Mouse (Mus musculus): Measurements from ENCODE around the gene Gm10271. TPM values are rescaled to one million over a fixed set of nuclear protein-coding genes. Genes with fewer than 3 reads are reported as not detected.
A peak's percentile ranks its signal among the peaks of the same experiment; 100 is the strongest.

Gene Gm10271
- not detected in 2 replicates for polyA plus RNA-seq (2014; fragmentation: Nextera tagmentation; extraction: Ambion mirVana)

DNA sequence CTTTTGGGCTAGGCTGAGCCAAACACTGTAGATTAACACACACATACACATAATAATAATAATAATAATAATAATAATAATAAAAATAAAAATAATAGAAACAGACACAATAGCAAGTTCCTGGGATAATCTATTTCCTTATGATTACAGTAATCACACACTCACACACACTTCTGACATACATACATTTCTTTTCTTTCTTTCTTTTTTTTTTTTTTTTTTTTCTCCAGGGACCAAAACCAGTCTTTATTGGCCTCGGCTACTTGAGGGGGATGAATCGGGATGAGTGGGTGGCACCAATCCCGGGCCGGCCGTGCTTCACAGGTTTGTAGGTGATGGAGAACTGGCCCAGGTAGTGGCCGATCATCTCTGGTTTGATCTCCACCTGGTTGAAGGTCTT is at the start of gene Gm10271:
Gene Gm10271, minus strand, starts transcription at position 101 of the 400 bp plus-strand sequence.
- WGBS (ENCODE audit: insufficient replicate concordance), result 87% methylated on average over 6 of the region's 6 CpGs
- H3K4me1 ChIP-seq (ENCODE audit: control insufficient read depth, insufficient read depth, low read length), result 0 out of 2 replicates have a peak, but pooled peaks cover 1% of the 10 kb centered on the region

DNA sequence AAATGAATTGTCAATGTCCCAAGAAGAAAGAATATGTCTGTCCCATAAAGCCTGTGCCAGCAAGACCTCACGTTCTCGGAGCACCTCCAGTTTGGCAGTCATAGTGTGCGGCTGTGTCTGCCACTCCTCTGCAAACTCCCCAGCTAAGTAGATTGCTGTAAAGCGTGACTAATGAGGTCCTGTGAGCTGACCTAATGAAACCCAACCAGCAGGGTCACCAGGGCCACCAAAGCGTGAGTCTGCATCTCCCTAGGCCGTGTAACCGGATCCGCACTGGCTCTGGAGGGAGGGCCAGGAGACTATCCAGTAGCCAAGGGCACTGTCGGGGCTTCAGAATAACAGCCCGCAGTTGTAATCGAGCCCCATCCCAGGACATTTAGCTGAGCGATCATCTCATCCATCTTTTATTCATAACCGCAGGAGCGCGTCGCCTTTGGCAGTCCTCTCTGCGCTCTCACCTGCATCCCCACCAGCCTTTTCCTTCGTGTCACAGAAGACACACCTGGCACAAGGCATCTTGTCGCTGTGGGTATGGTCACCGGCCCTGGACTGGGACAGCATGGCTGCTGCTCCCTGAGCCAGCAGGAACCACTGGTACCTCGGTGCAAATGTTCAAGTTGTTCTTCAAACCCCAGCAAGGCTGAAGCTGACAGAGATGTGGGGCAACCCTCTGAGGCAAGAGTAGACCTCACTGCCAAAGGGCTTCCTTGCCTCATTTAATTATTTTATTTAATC is 48.8 kb upstream of the Gm10271 start:
- no peak overlapping the region for H3K4me3 ChIP-seq (ENCODE audit: low read depth, low read length)
- H3K27me3 ChIP-seq (ENCODE audit: control insufficient read depth, insufficient read depth, low read length), result no peaks in the 10 kb centered on the region
- ATAC-seq (replicated peaks; ENCODE audit: insufficient number of reproducible peaks, low FRiP score, low TSS enrichment), result no peak
- no peak overlapping the region for H3K27ac ChIP-seq (ENCODE audit: low read depth, low read length)
- H3K4me1 ChIP-seq (ENCODE audit: control insufficient read depth, insufficient read depth, low read length), result peaks cover 33% of the 10 kb centered on the region
- 31% methylated on average over 21 of the region's 21 CpGs for WGBS (ENCODE audit: insufficient replicate concordance)
- 0 out of 2 replicates have a peak overlapping the region, but pooled peaks have one; percentile 22 for H3K9ac ChIP-seq (ENCODE audit: low read depth, low read length)
- no peaks in the 10 kb centered on the region for H3K36me3 ChIP-seq (ENCODE audit: control insufficient read depth, insufficient read depth, low read length)
- no peaks in the 10 kb centered on the region for H3K9me3 ChIP-seq (replicated peaks; ENCODE audit: control insufficient read depth, low read length)
- H3K4me2 ChIP-seq, result peak overlapping the region; percentile 22

More for the DNA sequence above, at the start of gene Gm10271:
- Histone ChIP-seq H3K27me3 (ENCODE audit: control insufficient read depth, insufficient read depth, low read length) (no peaks in the 10 kb centered on the region), H3K4me2 (no peak within 1 kb of the TSS), H3K9ac (ENCODE audit: low read depth, low read length) (no peak within 1 kb of the TSS), H3K4me3 (ENCODE audit: low read depth, low read length) (no peak within 1 kb of the TSS), H3K27ac (ENCODE audit: low read depth, low read length) (no peak within 1 kb of the TSS), H3K9me3 (replicated peaks; ENCODE audit: control insufficient read depth, low read length) (no peaks in the 10 kb centered on the region), H3K36me3 (ENCODE audit: control insufficient read depth, insufficient read depth, low read length) (no peaks in the 10 kb centered on the region)
- no peak for ATAC-seq (replicated peaks; ENCODE audit: insufficient number of reproducible peaks, low FRiP score, low TSS enrichment)

DNA sequence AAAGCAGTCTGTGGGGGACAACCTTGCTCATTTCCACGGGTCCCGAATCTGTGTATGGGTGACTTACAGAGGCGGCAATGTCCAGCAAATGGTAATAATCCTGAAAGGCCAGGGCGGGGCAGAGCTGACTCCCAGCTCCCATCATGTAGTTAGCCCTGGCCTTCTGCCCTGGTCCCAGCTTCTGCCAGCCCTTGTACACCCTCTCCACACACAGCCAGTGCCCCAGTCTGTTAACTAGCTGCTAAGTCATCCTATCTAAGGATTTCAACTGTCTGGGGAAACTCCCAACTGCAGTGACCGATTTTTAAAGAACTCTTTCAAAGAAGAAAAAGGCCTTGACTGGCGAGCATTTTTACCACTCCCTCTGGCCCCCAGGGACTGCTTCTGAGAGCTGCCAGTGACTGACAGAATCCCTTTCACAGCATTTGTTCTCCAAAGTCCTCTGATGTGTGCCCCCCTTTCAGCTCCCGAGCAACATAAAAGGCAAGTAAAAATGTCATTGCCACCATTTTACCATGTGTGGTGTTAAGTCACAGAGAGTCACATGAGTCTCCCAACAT is 46.0 kb upstream of the Gm10271 start:
- H3K4me2 ChIP-seq, result no peak overlapping the region
- ATAC-seq (replicated peaks; ENCODE audit: insufficient number of reproducible peaks, low FRiP score, low TSS enrichment), result no peak
- H3K36me3 ChIP-seq (ENCODE audit: control insufficient read depth, insufficient read depth, low read length), result no peaks in the 10 kb centered on the region
- no peak overlapping the region for H3K27ac ChIP-seq (ENCODE audit: low read depth, low read length)
- peaks cover 33% of the 10 kb centered on the region for H3K4me1 ChIP-seq (ENCODE audit: control insufficient read depth, insufficient read depth, low read length)
- 69% methylated on average over 7 of the region's 7 CpGs for WGBS (ENCODE audit: insufficient replicate concordance)
- H3K9me3 ChIP-seq (replicated peaks; ENCODE audit: control insufficient read depth, low read length), result no peaks in the 10 kb centered on the region
- H3K9ac ChIP-seq (ENCODE audit: low read depth, low read length), result no peak overlapping the region
- H3K27me3 ChIP-seq (ENCODE audit: control insufficient read depth, insufficient read depth, low read length), result no peaks in the 10 kb centered on the region
- H3K4me3 ChIP-seq (ENCODE audit: low read depth, low read length), result no peak overlapping the region

DNA sequence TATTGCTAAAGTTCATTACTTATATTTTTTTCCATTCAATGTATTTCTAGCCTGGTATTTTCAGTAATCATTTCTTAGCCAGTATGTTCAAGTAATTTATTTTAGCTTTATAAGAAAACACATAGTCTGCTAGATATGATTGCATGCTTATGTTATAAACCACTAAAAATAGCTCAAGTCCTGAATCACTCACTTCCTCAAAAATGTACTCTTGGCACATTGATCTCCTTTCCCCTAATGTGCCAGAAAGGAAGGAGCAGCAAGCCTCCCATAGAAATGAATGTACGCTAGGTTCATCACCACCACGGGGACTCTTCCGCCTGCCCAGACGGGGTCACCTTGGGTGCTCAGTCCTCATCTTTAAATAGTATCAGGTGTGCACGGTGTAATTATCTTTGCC is 42.2 kb upstream of the Gm10271 start:
- no peaks in the 10 kb centered on the region for H3K9me3 ChIP-seq (replicated peaks; ENCODE audit: control insufficient read depth, low read length)
- 82% methylated on average over 5 of the region's 5 CpGs for whole genome bisulfite sequencing (ENCODE audit: insufficient replicate concordance)
- H3K4me3 ChIP-seq (ENCODE audit: low read depth, low read length), result no peak overlapping the region
- H3K9ac ChIP-seq (ENCODE audit: low read depth, low read length), result no peak overlapping the region
- no peak for ATAC-seq (replicated peaks; ENCODE audit: insufficient number of reproducible peaks, low FRiP score, low TSS enrichment)
- H3K27ac ChIP-seq (ENCODE audit: low read depth, low read length), result no peak overlapping the region
- H3K27me3 ChIP-seq (ENCODE audit: control insufficient read depth, insufficient read depth, low read length), result no peaks in the 10 kb centered on the region
- H3K4me1 ChIP-seq (ENCODE audit: control insufficient read depth, insufficient read depth, low read length), result peaks cover 15% of the 10 kb centered on the region; the same call in 1 of the 2 replicates
- H3K36me3 ChIP-seq (ENCODE audit: control insufficient read depth, insufficient read depth, low read length), result no peaks in the 10 kb centered on the region
- no peak overlapping the region for H3K4me2 ChIP-seq

DNA sequence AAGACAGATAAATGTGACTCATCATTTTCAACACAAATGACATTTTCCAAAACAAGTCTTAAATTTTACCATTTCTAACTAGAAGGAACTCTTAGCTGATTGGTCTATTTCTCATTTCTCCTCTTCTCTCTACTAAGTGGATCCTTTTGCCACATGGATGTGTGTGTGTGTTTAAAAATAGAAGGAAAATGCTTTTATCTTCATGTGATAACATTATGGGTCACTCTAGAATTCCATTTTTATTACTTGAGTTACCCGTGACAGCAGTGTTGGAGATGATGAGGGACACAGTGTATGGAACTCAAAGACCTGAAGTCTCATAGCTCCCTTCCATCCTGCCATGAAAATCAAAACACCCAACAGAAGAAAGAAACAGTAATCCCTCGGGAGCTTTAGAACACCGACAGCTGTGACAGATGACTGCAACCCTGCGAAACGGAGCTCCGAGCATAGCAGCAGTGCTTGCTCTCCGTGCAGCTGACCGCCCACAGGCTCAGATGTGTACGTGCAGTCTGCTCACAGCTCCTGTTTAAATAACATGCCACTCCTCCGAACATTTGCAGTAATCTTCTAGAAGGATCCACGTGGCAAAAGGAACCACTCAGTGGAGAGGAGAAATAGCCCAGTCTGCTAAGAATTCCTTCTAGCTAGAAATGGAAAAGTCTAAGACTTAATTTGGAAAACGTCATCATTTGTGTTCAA is 41.4 kb upstream of the Gm10271 start:
- H3K27me3 ChIP-seq (ENCODE audit: control insufficient read depth, insufficient read depth, low read length), result no peaks in the 10 kb centered on the region
- peak overlapping the region; percentile 22 for H3K4me2 ChIP-seq
- no peaks in the 10 kb centered on the region for H3K36me3 ChIP-seq (ENCODE audit: control insufficient read depth, insufficient read depth, low read length)
- H3K4me1 ChIP-seq (ENCODE audit: control insufficient read depth, insufficient read depth, low read length), result peaks cover 15% of the 10 kb centered on the region; the same call in 1 of the 2 replicates
- 17% methylated on average over 12 of the region's 12 CpGs for WGBS (ENCODE audit: insufficient replicate concordance)
- no peaks in the 10 kb centered on the region for H3K9me3 ChIP-seq (replicated peaks; ENCODE audit: control insufficient read depth, low read length)
- no peak overlapping the region for H3K9ac ChIP-seq (ENCODE audit: low read depth, low read length)
- no peak; the same call in 1 of the 2 replicates for ATAC-seq (replicated peaks; ENCODE audit: insufficient number of reproducible peaks, low FRiP score, low TSS enrichment)
- peak overlapping the region; percentile 65; the same call in 1 of the 2 replicates for H3K27ac ChIP-seq (ENCODE audit: low read depth, low read length)
- H3K4me3 ChIP-seq (ENCODE audit: low read depth, low read length), result no peak overlapping the region

DNA sequence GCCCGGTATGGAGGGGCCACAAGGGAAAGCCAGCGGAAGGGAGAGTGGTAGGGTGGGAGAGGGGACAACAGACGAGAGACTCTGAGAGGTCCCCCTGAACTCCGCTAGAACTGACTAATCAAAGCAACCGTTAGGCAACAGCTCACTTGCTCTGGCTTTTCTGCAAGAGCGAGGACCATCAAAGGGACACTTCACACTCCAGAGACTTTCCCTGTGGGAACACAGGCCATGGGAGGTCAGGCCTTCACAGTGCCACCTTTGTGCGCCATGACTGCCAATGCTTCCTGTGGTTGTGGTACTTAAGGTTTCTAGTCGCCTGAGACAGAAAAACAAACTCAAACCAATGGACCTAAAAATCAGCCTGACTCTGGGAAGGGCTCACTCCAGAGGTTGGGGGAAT is 38.6 kb upstream of the Gm10271 start:
- no peak overlapping the region for H3K4me2 ChIP-seq
- H3K9ac ChIP-seq (ENCODE audit: low read depth, low read length), result no peak overlapping the region
- no peak overlapping the region for H3K27ac ChIP-seq (ENCODE audit: low read depth, low read length)
- no peak for ATAC-seq (replicated peaks; ENCODE audit: insufficient number of reproducible peaks, low FRiP score, low TSS enrichment)
- peaks cover 9% of the 10 kb centered on the region; the same call in 1 of the 2 replicates for H3K4me1 ChIP-seq (ENCODE audit: control insufficient read depth, insufficient read depth, low read length)
- 61% methylated on average over 8 of the region's 8 CpGs for WGBS (ENCODE audit: insufficient replicate concordance)
- no peaks in the 10 kb centered on the region for H3K9me3 ChIP-seq (replicated peaks; ENCODE audit: control insufficient read depth, low read length)
- H3K4me3 ChIP-seq (ENCODE audit: low read depth, low read length), result no peak overlapping the region
- no peaks in the 10 kb centered on the region for H3K27me3 ChIP-seq (ENCODE audit: control insufficient read depth, insufficient read depth, low read length)
- no peaks in the 10 kb centered on the region for H3K36me3 ChIP-seq (ENCODE audit: control insufficient read depth, insufficient read depth, low read length)

GRCm38 (mm10) chr10:117009691-117010090 is 37.3 kb upstream of the Gm10271 start:
- no peak overlapping the region for H3K4me2 ChIP-seq
- no peak overlapping the region for H3K9ac ChIP-seq (ENCODE audit: low read depth, low read length)
- no peak for ATAC-seq (replicated peaks; ENCODE audit: insufficient number of reproducible peaks, low FRiP score, low TSS enrichment)
- no peaks in the 10 kb centered on the region for H3K36me3 ChIP-seq (ENCODE audit: control insufficient read depth, insufficient read depth, low read length)
- WGBS (ENCODE audit: insufficient replicate concordance), result 78% methylated on average over 6 of the region's 6 CpGs
- H3K9me3 ChIP-seq (replicated peaks; ENCODE audit: control insufficient read depth, low read length), result no peaks in the 10 kb centered on the region
- peaks cover 8% of the 10 kb centered on the region; the same call in 1 of the 2 replicates for H3K4me1 ChIP-seq (ENCODE audit: control insufficient read depth, insufficient read depth, low read length)
- H3K27ac ChIP-seq (ENCODE audit: low read depth, low read length), result no peak overlapping the region
- H3K4me3 ChIP-seq (ENCODE audit: low read depth, low read length), result no peak overlapping the region
- no peaks in the 10 kb centered on the region for H3K27me3 ChIP-seq (ENCODE audit: control insufficient read depth, insufficient read depth, low read length)

- H3K9ac ChIP-seq (ENCODE audit: low read depth, low read length), result no peak overlapping the region
- no peak overlapping the region for H3K4me3 ChIP-seq (ENCODE audit: low read depth, low read length)
- H3K27me3 ChIP-seq (ENCODE audit: control insufficient read depth, insufficient read depth, low read length), result no peaks in the 10 kb centered on the region
- 0 out of 2 replicates have a peak, but pooled peaks cover 2% of the 10 kb centered on the region for H3K4me1 ChIP-seq (ENCODE audit: control insufficient read depth, insufficient read depth, low read length)
- no peaks in the 10 kb centered on the region for H3K36me3 ChIP-seq (ENCODE audit: control insufficient read depth, insufficient read depth, low read length)
- H3K9me3 ChIP-seq (replicated peaks; ENCODE audit: control insufficient read depth, low read length), result no peaks in the 10 kb centered on the region
- WGBS (ENCODE audit: insufficient replicate concordance), result 62% methylated on average over 12 of the region's 12 CpGs
- no peak for ATAC-seq (replicated peaks; ENCODE audit: insufficient number of reproducible peaks, low FRiP score, low TSS enrichment)
- no peak overlapping the region for H3K27ac ChIP-seq (ENCODE audit: low read depth, low read length)
- H3K4me2 ChIP-seq, result no peak overlapping the region
These were observed 33.5 kb upstream of the Gm10271 start for GRCm38 (mm10) chr10:117005707-117006464.

All from heart, embryonic 11.5 days (tissue).